Mouse (Mus musculus): ENCODE measurements around the gene Btbd35f1.
"Not testable (repeated sequence)": the region's sequence is repeated elsewhere in the genome, so short reads cannot be mapped to it uniquely, and the experiment has no call there.

Gene Btbd35f1

GRCm38 (mm10) chrX:32559755-32560154, at the start of gene Btbd35f1:
Gene Btbd35f1 (plus strand): TSS chrX:32560055.
- not testable (repeated sequence) for DNase-seq

- DNase-seq, result not testable (repeated sequence)
These were observed 31.2 kb downstream of the Btbd35f1 start for GRCm38 (mm10) chrX:32590878-32591542.

GRCm38 (mm10) chrX:32601008-32601407, 41.2 kb downstream of the Btbd35f1 start:
- peak in 1 of 2 experiments; percentile 9 for DNase-seq

- DNase-seq, result peak in 1 of 2 experiments; percentile 14
These were observed 41.6 kb downstream of the Btbd35f1 start for GRCm38 (mm10) chrX:32601425-32601824.

Data from spleen, adult 18-20 months (tissue).